Mouse (Mus musculus) myocyte (in vitro differentiated cells): ENCODE results near the gene Snrpc. TPM values are rescaled to one million over a fixed set of nuclear protein-coding genes. Genes with fewer than 3 reads are reported as not detected.

ENCODE experiments used
- H3K27me3 ChIP-seq: one replicate; pipeline ENCODE4 v1.6.1; 2011; ENCODE audit not compliant: control insufficient read depth, insufficient read depth, insufficient read length
- H3K36me3 ChIP-seq: one replicate; pipeline ENCODE4 v1.6.1; 2011; ENCODE audit not compliant: control insufficient read depth, insufficient read depth
- H3K4me2 ChIP-seq: one replicate; pipeline ENCODE4 v1.6.1; 2011; ENCODE audit warnings: low read depth, control low read depth
- H3K4me3 ChIP-seq: one replicate; pipeline ENCODE4 v1.5.1; 2011; ENCODE audit warnings: mild to moderate bottlenecking, control low read depth, moderate library complexity
- H3K79me2 ChIP-seq: one replicate; pipeline ENCODE4 v1.6.1; 2011; ENCODE audit not compliant: control insufficient read depth, insufficient read depth
- H3ac ChIP-seq: one replicate; pipeline ENCODE4 v1.6.1; 2011; ENCODE audit not compliant: control insufficient read depth, insufficient read length
- CEBPB ChIP-seq: IDR thresholded peaks from 2 replicates; pipeline ENCODE4 v1.6.1; 2011; ENCODE audit warnings: mild to moderate bottlenecking, moderate library complexity; ENCODE audit not compliant: poor library complexity, insufficient read depth, severe bottlenecking
- E2F4 ChIP-seq: IDR thresholded peaks from one replicate; pipeline ENCODE4 v1.6.1; 2011; ENCODE audit warnings: mild to moderate bottlenecking, control low read depth, moderate library complexity; ENCODE audit not compliant: insufficient read depth
- MAX ChIP-seq: IDR thresholded peaks from one replicate; pipeline ENCODE4 v1.6.1; 2011; ENCODE audit warnings: low read depth, mild to moderate bottlenecking, control low read depth
- MYOD1 ChIP-seq, 3 experiments: IDR thresholded peaks; one replicate each; pipeline ENCODE4 v1.6.1; 2011; ENCODE audit warnings: control low read depth in 2 of 3, low read depth in 2 of 3, mild to moderate bottlenecking in 2 of 3, moderate library complexity in 1 of 3; ENCODE audit not compliant: insufficient read length in 2 of 3, control insufficient read depth in 1 of 3
- MYOG ChIP-seq, 3 experiments: IDR thresholded peaks; one replicate each; pipeline ENCODE4 v1.6.1; 2011; ENCODE audit warnings: control low read depth in 2 of 3, low read depth in 2 of 3, mild to moderate bottlenecking in 2 of 3; ENCODE audit not compliant: insufficient read length in 2 of 3, control insufficient read depth in 1 of 3, insufficient read depth in 1 of 3
- POLR2A ChIP-seq: IDR thresholded peaks from one replicate; pipeline ENCODE4 v1.6.1; 2011; ENCODE audit warnings: low read depth, mild to moderate bottlenecking, control low read depth, moderate library complexity; ENCODE audit not compliant: insufficient read length
- POLR2AphosphoS2 ChIP-seq: IDR thresholded peaks from one replicate; pipeline ENCODE4 v1.6.1; 2011; ENCODE audit warnings: low read depth, control low read depth; ENCODE audit not compliant: insufficient read length
- REST ChIP-seq: IDR thresholded peaks from one replicate; pipeline ENCODE4 v1.6.1; 2011; ENCODE audit warnings: mild to moderate bottlenecking, control low read depth, moderate library complexity; ENCODE audit not compliant: insufficient read depth, insufficient read length
- SRF ChIP-seq: IDR thresholded peaks from one replicate; pipeline ENCODE4 v1.6.1; 2011; ENCODE audit warnings: low read depth; ENCODE audit not compliant: control insufficient read depth, insufficient read length
- TCF12 ChIP-seq: IDR thresholded peaks from one replicate; pipeline ENCODE4 v1.6.1; 2011; ENCODE audit warnings: mild to moderate bottlenecking, control low read depth; ENCODE audit not compliant: poor library complexity, insufficient read depth, severe bottlenecking
- TCF3 ChIP-seq: IDR thresholded peaks from one replicate; pipeline ENCODE4 v1.6.1; 2011; ENCODE audit warnings: low read depth, control low read depth; ENCODE audit not compliant: insufficient read length
- USF1 ChIP-seq: IDR thresholded peaks from one replicate; pipeline ENCODE4 v1.6.1; 2011; ENCODE audit warnings: low read depth, mild to moderate bottlenecking, control low read depth, moderate library complexity
- polyA plus RNA-seq: library from polyadenylated mRNA; unstranded; fragments of >200 nt; fragmentation: generic; extraction: Trizol; gene quantifications from one replicate; pipeline ENCODE4 v1.2.1, GENCODE M21; 2012; ENCODE audit warnings: missing spikeins

Snrpc gene
- polyA plus RNA-seq, 1 experiment: 251 TPM

- Histone ChIP-seq H3K4me2 (peak overlapping the region; percentile 88), H3K36me3 (no peaks in the 10 kb centered on the region), H3K4me3 (peak overlapping the region; percentile 59), H3K79me2 (peaks cover 50% of the 10 kb centered on the region), H3K27me3 (no peaks in the 10 kb centered on the region), H3ac (peak overlapping the region; percentile 58)
- TF ChIP-seq REST (no peak), MYOG (IDR thresholded peaks at IDR 0.05; ENCODE audit: control insufficient read depth in 1 of 3, insufficient read depth in 1 of 3, insufficient read length in 2 of 3, low read depth in 2 of 3) (no peak), POLR2A (no peak), E2F4 (no peak), SRF (no peak), TCF12 (no peak), POLR2AphosphoS2 (no peak), TCF3 (no peak), MYOD1 (IDR thresholded peaks at IDR 0.05; ENCODE audit: control insufficient read depth in 1 of 3, insufficient read length in 2 of 3, low read depth in 2 of 3) (no peak), CEBPB (no peak), MAX (no peak), USF1 (no peak)
Measured at GRCm38 (mm10) chr17:27857649-27858475, 19.9 kb downstream of the Snrpc start.

- Histone ChIP-seq H3ac (no peak overlapping the region), H3K36me3 (no peaks in the 10 kb centered on the region), H3K4me3 (peak overlapping the region; percentile 59), H3K27me3 (no peaks in the 10 kb centered on the region), H3K79me2 (peaks cover 62% of the 10 kb centered on the region), H3K4me2 (peak overlapping the region; percentile 88)
- TF ChIP-seq E2F4: no peak
Measured at GRCm38 (mm10) chr17:27859131-27859530, 21.2 kb downstream of the Snrpc start.

GRCm38 (mm10) chr17:27865461-27865860 is 27.5 kb downstream of the Snrpc start:
- Histone ChIP-seq H3K27me3 (no peaks in the 10 kb centered on the region), H3K36me3 (peaks cover 7% of the 10 kb centered on the region), H3K4me2 (no peak overlapping the region), H3K79me2 (peaks cover 66% of the 10 kb centered on the region), H3K4me3 (no peak overlapping the region), H3ac (no peak overlapping the region)
- TF ChIP-seq CEBPB: no peak
- no peak for TF ChIP-seq USF1
- TF ChIP-seq MYOG (IDR thresholded peaks at IDR 0.05; ENCODE audit: control insufficient read depth in 1 of 3, insufficient read depth in 1 of 3, insufficient read length in 2 of 3, low read depth in 2 of 3): no peak
- no peak for TF ChIP-seq TCF3
- TF ChIP-seq MAX: no peak
- TF ChIP-seq POLR2A: no peak
- TF ChIP-seq SRF: no peak

GRCm38 (mm10) chr17:27866737-27867136 is 28.8 kb downstream of the Snrpc start:
- no peak overlapping the region for H3K4me3 ChIP-seq
- no peak for TF ChIP-seq MYOG (IDR thresholded peaks at IDR 0.05; ENCODE audit: control insufficient read depth in 1 of 3, insufficient read depth in 1 of 3, insufficient read length in 2 of 3, low read depth in 2 of 3)
- TF ChIP-seq USF1: no peak
- TF ChIP-seq E2F4: no peak
- no peak for TF ChIP-seq POLR2A
- no peak for TF ChIP-seq SRF
- no peak for TF ChIP-seq MAX
- TF ChIP-seq TCF3: no peak
- no peak for TF ChIP-seq CEBPB
- TF ChIP-seq MYOD1 (IDR thresholded peaks at IDR 0.05; ENCODE audit: control insufficient read depth in 1 of 3, insufficient read length in 2 of 3, low read depth in 2 of 3): no peak
- no peak for TF ChIP-seq POLR2AphosphoS2
- no peak for TF ChIP-seq TCF12
- TF ChIP-seq REST: no peak

GRCm38 (mm10) chr17:27871851-27872250 is 33.9 kb downstream of the Snrpc start:
- no peak for TF ChIP-seq TCF12
- TF ChIP-seq TCF3: no peak
- TF ChIP-seq POLR2AphosphoS2: no peak
- TF ChIP-seq REST: no peak
- no peak for TF ChIP-seq POLR2A
- TF ChIP-seq E2F4: no peak
- no peak for TF ChIP-seq MYOD1 (IDR thresholded peaks at IDR 0.05; ENCODE audit: control insufficient read depth in 1 of 3, insufficient read length in 2 of 3, low read depth in 2 of 3)
- TF ChIP-seq USF1: no peak
- no peak for TF ChIP-seq SRF
- TF ChIP-seq MAX: no peak
- no peak for TF ChIP-seq MYOG (IDR thresholded peaks at IDR 0.05; ENCODE audit: control insufficient read depth in 1 of 3, insufficient read depth in 1 of 3, insufficient read length in 2 of 3, low read depth in 2 of 3)
- no peak for TF ChIP-seq CEBPB
- H3K4me2 ChIP-seq: no peak overlapping the region
- no peaks in the 10 kb centered on the region for H3K27me3 ChIP-seq
- peaks cover 13% of the 10 kb centered on the region for H3K36me3 ChIP-seq
- H3ac ChIP-seq: no peak overlapping the region
- peaks cover 47% of the 10 kb centered on the region for H3K79me2 ChIP-seq
- no peak overlapping the region for H3K4me3 ChIP-seq

More at GRCm38 (mm10) chr17:27866737-27867136, 28.8 kb downstream of the Snrpc start:
- no peaks in the 10 kb centered on the region for H3K27me3 ChIP-seq
- no peak overlapping the region for H3K4me2 ChIP-seq
- H3ac ChIP-seq: no peak overlapping the region
- peaks cover 7% of the 10 kb centered on the region for H3K36me3 ChIP-seq
- H3K79me2 ChIP-seq: peaks cover 59% of the 10 kb centered on the region
